Mouse (Mus musculus) kidney, postnatal 0 days (tissue): ENCODE results near the gene Zcchc13. TPM values are rescaled to one million over a fixed set of nuclear protein-coding genes. Genes with fewer than 3 reads are reported as not detected.

Experiments used
- ATAC-seq: fragments of 200-750 bp; cut with Nextera tagmentation; replicated peaks from 2 replicates; pipeline ENCODE4 v1.8.0; 2017; ENCODE audit warnings: low read depth, moderate number of reproducible peaks, moderate TSS enrichment, moderate library complexity; ENCODE audit not compliant: low FRiP score
- DNase-seq: peaks from one replicate; pipeline ENCODE4 v3.0.0-alpha.2; 2016; ENCODE audit warnings: low spot score
- H3K27ac ChIP-seq: fragments of 300-500 bp; sonication (generic); 2 replicates; pipeline ENCODE4 v1.5.1; 2014; ENCODE audit warnings: mild to moderate bottlenecking
- H3K27me3 ChIP-seq: fragments of 300-500 bp; sonication (generic); 2 replicates; pipeline ENCODE4 v1.6.1; 2014; ENCODE audit warnings: low read length, mixed read lengths; ENCODE audit not compliant: insufficient read depth
- H3K36me3 ChIP-seq: fragments of 300-500 bp; sonication (generic); 2 replicates; pipeline ENCODE4 v1.6.1; 2014; ENCODE audit warnings: low read length, mixed read lengths; ENCODE audit not compliant: insufficient read depth
- H3K4me1 ChIP-seq: fragments of 300-500 bp; sonication (generic); replicated peaks from 2 replicates; pipeline ENCODE4 v1.6.1; 2014; ENCODE audit warnings: antibody characterized with exemption, low read length, mixed read lengths; ENCODE audit not compliant: insufficient read depth
- H3K4me2 ChIP-seq: fragments of 300-500 bp; sonication (generic); 2 replicates; pipeline ENCODE4 v1.6.1; 2014; ENCODE audit warnings: mild to moderate bottlenecking, low read length, moderate library complexity, mixed read lengths
- H3K4me3 ChIP-seq: fragments of 300-500 bp; sonication (generic); replicated peaks from 2 replicates; pipeline ENCODE4 v1.5.1; 2014; ENCODE audit warnings: low read depth, low read length
- H3K9ac ChIP-seq: fragments of 300-500 bp; sonication (generic); 2 replicates; pipeline ENCODE4 v1.6.1; 2014; ENCODE audit warnings: low read depth, low read length
- H3K9me3 ChIP-seq: fragments of 300-500 bp; sonication (generic); replicated peaks from 2 replicates; pipeline ENCODE4 v1.6.1; 2016; ENCODE audit warnings: low read length, inconsistent platforms, mixed read lengths
- CTCF ChIP-seq: IDR thresholded peaks from 2 replicates; pipeline ENCODE4 v1.5.1; 2016; ENCODE audit warnings: antibody characterized with exemption, low read depth, mild to moderate bottlenecking, moderate library complexity
- WGBS: fragments of 180-500 bp; shearing (Covaris S2); extraction: QIAGEN DNeasy Blood & Tissue Kit; methylation state at CpG from one replicate; pipeline ENCODE4 v1.1.7; 2014; 5-methylcytosine and 5-hydroxymethylcytosine counted together
- polyA plus RNA-seq: library from polyadenylated mRNA; unstranded; fragments of >200 nt; fragmentation: Nextera tagmentation; extraction: Ambion mirVana; gene quantifications from 2 replicates; pipeline ENCODE4 v1.2.1, GENCODE M21; 2015

Zcchc13 gene
- polyA plus RNA-seq, 1 experiment from 2014 or later, result not detected

GRCm38 (mm10) chrX:103611462-103611861 is 18.9 kb upstream of the Zcchc13 start:
- no peaks in the 10 kb centered on the region for H3K4me1 ChIP-seq
- TF ChIP-seq CTCF, result no peak
- H3K4me3 ChIP-seq, result no peak overlapping the region
- ATAC-seq, result no peak
- H3K27ac ChIP-seq, result no peak overlapping the region
- no peak overlapping the region for H3K4me2 ChIP-seq
- H3K36me3 ChIP-seq, result 0 out of 2 replicates have a peak, but pooled peaks cover 2% of the 10 kb centered on the region
- no peaks in the 10 kb centered on the region for H3K9me3 ChIP-seq
- WGBS, result 92% methylated on average over 2 of the region's 2 CpGs
- H3K9ac ChIP-seq, result no peak overlapping the region
- no peaks in the 10 kb centered on the region for H3K27me3 ChIP-seq
- no peak for DNase-seq

- TF ChIP-seq CTCF, result no peak
- no peak overlapping the region for H3K4me3 ChIP-seq
- ATAC-seq (no peak), DNase-seq (no peak)
- no peaks in the 10 kb centered on the region for H3K27me3 ChIP-seq
- no peaks in the 10 kb centered on the region for H3K4me1 ChIP-seq
- H3K27ac ChIP-seq, result no peak overlapping the region
- no peak overlapping the region for H3K9ac ChIP-seq
- H3K9me3 ChIP-seq, result no peaks in the 10 kb centered on the region
- H3K4me2 ChIP-seq, result no peak overlapping the region
- no peaks in the 10 kb centered on the region for H3K36me3 ChIP-seq
- WGBS, result 92% methylated on average over 24 of the region's 24 CpGs
Measured at GRCm38 (mm10) chrX:103614700-103615233, 15.6 kb upstream of the Zcchc13 start.

- no peak overlapping the region for H3K9ac ChIP-seq
- no peaks in the 10 kb centered on the region for H3K27me3 ChIP-seq
- no peak overlapping the region; the same call in 1 of the 2 replicates for H3K27ac ChIP-seq
- H3K36me3 ChIP-seq, result no peaks in the 10 kb centered on the region
- DNase-seq, result no peak
- H3K9me3 ChIP-seq, result no peaks in the 10 kb centered on the region
- 67% methylated on average over 4 of the region's 4 CpGs for whole genome bisulfite sequencing
- ATAC-seq, result no peak
- no peaks in the 10 kb centered on the region for H3K4me1 ChIP-seq
- no peak for TF ChIP-seq CTCF
- peak overlapping the region; percentile 63 for H3K4me2 ChIP-seq
- H3K4me3 ChIP-seq, result peak overlapping the region; percentile 41; the same call in 1 of the 2 replicates
Measured at GRCm38 (mm10) chrX:103615453-103615852, 14.9 kb upstream of the Zcchc13 start.

DNA sequence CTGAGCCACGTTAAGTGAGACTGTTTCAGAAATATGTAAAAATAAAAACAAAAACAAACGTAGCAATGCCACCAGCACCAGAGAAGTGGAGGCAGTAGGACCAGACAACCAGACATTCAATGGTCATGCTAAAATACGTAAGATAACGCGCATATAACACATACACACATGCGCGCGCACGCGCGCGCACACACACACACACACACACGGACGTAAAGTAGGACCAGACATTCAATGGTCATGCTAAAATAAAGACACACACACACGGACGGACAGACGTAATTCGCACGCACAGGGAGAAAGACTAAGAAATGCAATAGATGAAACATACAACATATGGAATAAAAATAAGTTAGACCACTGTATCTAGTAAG is 14.2 kb upstream of the Zcchc13 start:
- ATAC-seq (no peak), DNase-seq (peak; percentile 41)
- peak overlapping the region; percentile 63 for H3K4me2 ChIP-seq
- peak overlapping the region; percentile 43 for H3K9ac ChIP-seq
- no peaks in the 10 kb centered on the region for H3K9me3 ChIP-seq
- no peak for TF ChIP-seq CTCF
- no peaks in the 10 kb centered on the region for H3K4me1 ChIP-seq
- peak overlapping the region; percentile 41 for H3K4me3 ChIP-seq
- peak overlapping the region; percentile 87 for H3K27ac ChIP-seq
- no peaks in the 10 kb centered on the region for H3K27me3 ChIP-seq
- H3K36me3 ChIP-seq, result no peaks in the 10 kb centered on the region
- 26% methylated on average over 19 of the region's 19 CpGs for WGBS

DNA sequence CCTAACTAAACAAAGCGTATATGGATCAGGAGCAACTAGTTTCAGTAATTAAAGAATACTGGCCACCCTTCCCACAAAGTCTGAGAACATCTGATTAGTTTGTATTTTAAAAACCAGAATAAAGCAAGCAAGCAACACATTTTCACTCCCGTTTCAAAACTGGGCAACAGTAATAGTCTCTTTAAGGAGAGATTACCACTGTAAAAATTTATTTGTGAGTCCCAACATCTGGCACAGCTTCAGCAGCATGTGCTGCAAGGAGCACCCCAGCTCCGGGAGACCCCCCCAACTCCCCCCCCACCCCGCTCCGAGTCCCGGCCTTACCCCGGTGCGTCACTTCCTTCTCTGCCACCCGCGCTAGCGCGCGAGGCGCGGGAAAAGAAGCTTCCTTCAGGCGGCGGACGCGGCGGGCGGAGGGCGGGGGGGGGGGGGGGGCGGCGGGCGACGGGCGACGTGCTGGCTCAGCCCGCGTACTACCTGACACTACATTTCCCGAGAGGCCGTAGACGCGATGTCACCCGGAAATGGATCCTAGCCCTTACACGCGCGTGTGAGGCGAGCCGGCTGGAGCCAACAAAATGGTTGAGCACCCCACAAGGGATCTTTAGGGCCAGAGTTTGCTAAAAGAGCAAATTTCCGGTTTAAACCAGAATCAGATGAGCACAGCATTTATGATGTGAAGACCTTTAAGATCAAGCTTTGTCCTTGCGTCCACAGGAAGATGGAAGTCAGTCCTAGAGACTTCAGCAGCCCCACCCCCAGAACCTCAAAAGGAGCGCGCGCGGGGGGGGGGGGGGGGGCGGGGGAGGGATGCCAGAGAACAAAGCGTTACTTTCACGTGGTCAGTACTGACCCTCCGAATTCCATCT is 13.6 kb upstream of the Zcchc13 start:
- Histone ChIP-seq H3K27ac (peak overlapping the region; percentile 87), H3K27me3 (no peaks in the 10 kb centered on the region), H3K4me3 (peak overlapping the region; percentile 41), H3K9me3 (no peaks in the 10 kb centered on the region), H3K4me1 (no peaks in the 10 kb centered on the region), H3K4me2 (peak overlapping the region; percentile 63), H3K36me3 (no peaks in the 10 kb centered on the region), H3K9ac (peak overlapping the region; percentile 43)
- TF ChIP-seq CTCF, result no peak
- WGBS, result 1% methylated on average over 39 of the region's 50 CpGs
- ATAC-seq (peak; percentile 98), DNase-seq (peak; percentile 92)

DNA sequence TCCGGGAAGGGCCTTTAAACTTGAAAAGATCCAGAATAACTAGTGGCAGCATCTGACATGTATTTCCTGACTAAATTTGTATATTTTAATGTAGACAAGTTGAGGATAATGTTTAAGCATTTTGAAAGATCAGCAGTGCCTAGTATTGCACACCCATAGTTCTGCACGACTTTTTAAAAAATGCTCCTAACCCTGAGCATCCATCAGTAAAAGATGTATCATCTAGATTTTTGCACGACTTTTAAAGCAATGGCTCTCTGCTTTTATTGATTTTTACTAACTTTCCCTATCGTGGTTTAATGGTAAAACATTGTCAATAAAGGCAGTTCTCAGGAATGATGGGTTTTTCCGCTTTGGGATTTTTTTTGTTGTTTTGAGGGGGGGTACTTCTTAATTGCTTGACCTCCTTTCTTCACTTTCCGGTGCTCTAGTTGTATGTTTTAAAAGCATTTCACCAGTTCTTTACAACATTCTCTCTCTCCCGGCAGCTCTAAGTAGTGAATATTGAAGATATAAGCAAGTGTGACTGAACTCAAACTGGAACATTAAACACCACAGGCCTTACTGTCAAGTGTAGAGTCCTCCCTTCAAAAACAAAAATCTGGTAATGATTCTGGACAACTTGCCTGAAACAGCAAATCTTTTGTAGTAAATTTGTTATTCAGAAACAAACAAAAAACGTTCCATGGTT is 12.8 kb upstream of the Zcchc13 start:
- Histone ChIP-seq H3K9me3 (no peaks in the 10 kb centered on the region), H3K27me3 (no peaks in the 10 kb centered on the region), H3K4me2 (peak overlapping the region; percentile 63), H3K4me1 (no peaks in the 10 kb centered on the region), H3K27ac (peak overlapping the region; percentile 87), H3K4me3 (peak overlapping the region; percentile 41), H3K9ac (peak overlapping the region; percentile 43), H3K36me3 (no peaks in the 10 kb centered on the region)
- no peak for TF ChIP-seq CTCF
- DNase-seq, result peak; percentile 18
- no peak for ATAC-seq
- 16% methylated on average over 8 of the region's 8 CpGs for WGBS
